Mouse (Mus musculus) spleen, adult 2 months (tissue): ENCODE measurements around the gene Zdhhc7.

Source experiments
- CTCF ChIP-seq: fragments of 200-500 bp; IDR thresholded peaks from 2 replicates; pipeline ENCODE4 v1.5.1; 2011; ENCODE audit warnings: mild to moderate bottlenecking, inconsistent platforms; ENCODE audit not compliant: insufficient read depth, insufficient read length, insufficient replicate concordance; ENCODE audit errors: extremely low read depth
- POLR2A ChIP-seq: fragments of 200-500 bp; IDR thresholded peaks from 2 replicates; pipeline ENCODE4 v1.6.1; 2011; ENCODE audit warnings: low read depth, low read length, inconsistent platforms

DNA sequence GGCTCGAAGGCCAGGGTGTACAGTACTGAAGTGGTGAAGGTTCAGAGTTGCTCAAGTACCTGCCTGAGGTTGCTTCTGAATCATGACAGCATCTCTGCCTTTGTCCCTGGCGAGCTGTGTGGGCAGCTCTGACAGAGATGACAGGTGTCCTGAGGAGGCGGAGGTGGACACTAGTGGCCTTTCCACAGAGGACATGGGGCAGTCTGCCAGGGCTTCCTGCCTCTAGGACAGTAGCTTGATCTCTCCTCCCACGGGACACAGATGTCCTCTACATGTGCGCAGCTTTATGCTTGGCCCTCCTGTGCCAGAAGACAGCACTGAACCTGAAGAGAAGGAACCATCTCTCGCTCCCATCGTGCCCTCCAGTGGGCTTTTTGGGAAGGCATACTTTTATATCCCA is 31.9 kb upstream of the Zdhhc7 start:
- no peak for TF ChIP-seq CTCF
- no peak for TF ChIP-seq POLR2A
